Mouse (Mus musculus) liver, embryonic 15.5 days (tissue): ENCODE measurements around the gene Pam16. TPM values are rescaled to one million over a fixed set of nuclear protein-coding genes. Genes with fewer than 3 reads are reported as not detected.
"Not testable (repeated sequence)": the region's sequence is repeated elsewhere in the genome, so short reads cannot be mapped to it uniquely, and the experiment has no call there.

ENCODE experiments used
- ATAC-seq: fragments of 200-750 bp; cut with Nextera tagmentation; 2 replicates; pipeline ENCODE4 v1.8.0; 2017; ENCODE audit warnings: moderate number of reproducible peaks, mild to moderate bottlenecking, moderate library complexity; ENCODE audit not compliant: insufficient read depth
- H3K27ac ChIP-seq: fragments of 300-500 bp; sonication (generic); replicated peaks from 2 replicates; pipeline ENCODE4 v1.5.1; 2015; ENCODE audit warnings: mild to moderate bottlenecking, inconsistent platforms
- H3K27me3 ChIP-seq: fragments of 300-500 bp; sonication (generic); 2 replicates; pipeline ENCODE4 v1.6.1; 2015; ENCODE audit warnings: mild to moderate bottlenecking, inconsistent platforms
- H3K36me3 ChIP-seq: fragments of 300-500 bp; sonication (generic); replicated peaks from 2 replicates; pipeline ENCODE4 v1.6.1; 2015; ENCODE audit warnings: moderate library complexity, mild to moderate bottlenecking, inconsistent platforms
- H3K4me1 ChIP-seq: fragments of 300-500 bp; sonication (generic); replicated peaks from 2 replicates; pipeline ENCODE4 v1.6.1; 2015; ENCODE audit warnings: inconsistent platforms
- H3K4me2 ChIP-seq: fragments of 300-500 bp; sonication (generic); 2 replicates; pipeline ENCODE4 v1.6.1; 2015; ENCODE audit warnings: moderate library complexity, mild to moderate bottlenecking, inconsistent platforms
- H3K4me3 ChIP-seq: fragments of 300-500 bp; sonication (generic); replicated peaks from 2 replicates; pipeline ENCODE4 v1.5.1; 2015; ENCODE audit warnings: mild to moderate bottlenecking, inconsistent platforms
- H3K9ac ChIP-seq: fragments of 300-500 bp; sonication (generic); 2 replicates; pipeline ENCODE4 v1.6.1; 2015; ENCODE audit warnings: moderate library complexity, mild to moderate bottlenecking, inconsistent platforms
- H3K9me3 ChIP-seq: fragments of 300-500 bp; sonication (generic); replicated peaks from 2 replicates; pipeline ENCODE4 v1.6.1; 2016; ENCODE audit warnings: inconsistent platforms
- WGBS: fragments of 180-500 bp; shearing (Covaris S2); methylation state at CpG from one replicate; pipeline ENCODE4 v1.1.7; 2015; ENCODE audit warnings: mixed read lengths; ENCODE audit not compliant: insufficient replicate concordance; 5-methylcytosine and 5-hydroxymethylcytosine counted together
- polyA plus RNA-seq: library from polyadenylated mRNA; unstranded; fragments of >200 nt; fragmentation: Nextera tagmentation; extraction: Ambion mirVana; gene quantifications from 2 replicates; pipeline ENCODE4 v1.2.1, GENCODE M21; 2015

Gene Pam16
- polyA plus RNA-seq, 1 experiment from 2014 or later = 53.2 TPM

- H3K9me3 ChIP-seq = no peaks in the 10 kb centered on the region
- H3K27ac ChIP-seq = peak overlapping the region; percentile 79
- peaks cover 39% of the 10 kb centered on the region for H3K4me1 ChIP-seq
- 73% methylated on average over 5 of the region's 5 CpGs for WGBS
- peaks cover 20% of the 10 kb centered on the region for H3K27me3 ChIP-seq
- H3K4me3 ChIP-seq = no peak overlapping the region
- H3K36me3 ChIP-seq = 0 out of 2 replicates have a peak, but pooled peaks cover 4% of the 10 kb centered on the region
- peak overlapping the region; percentile 88 for H3K4me2 ChIP-seq
- ATAC-seq = no peak
- no peak overlapping the region for H3K9ac ChIP-seq
Measured at GRCm38 (mm10) chr16:4587516-4588210, 37.1 kb downstream of the Pam16 start.

- peak; percentile 99 for ATAC-seq
- Histone ChIP-seq H3K4me2 (peak overlapping the region; percentile 88), H3K27me3 (peaks cover 10% of the 10 kb centered on the region), H3K9me3 (no peaks in the 10 kb centered on the region), H3K36me3 (0 out of 2 replicates have a peak, but pooled peaks cover 4% of the 10 kb centered on the region), H3K27ac (peak overlapping the region; percentile 79), H3K9ac (peak overlapping the region; percentile 63), H3K4me3 (peak overlapping the region; percentile 64), H3K4me1 (peaks cover 39% of the 10 kb centered on the region)
- under 1% methylated on average over 43 of the region's 43 CpGs for WGBS
Measured at GRCm38 (mm10) chr16:4586531-4587123, 38.2 kb downstream of the Pam16 start.

GRCm38 (mm10) chr16:4585642-4586530 is 38.9 kb downstream of the Pam16 start:
- H3K27ac ChIP-seq = peak overlapping the region; percentile 76
- peak overlapping the region; percentile 60 for H3K9ac ChIP-seq
- H3K36me3 ChIP-seq = 0 out of 2 replicates have a peak, but pooled peaks cover 4% of the 10 kb centered on the region
- 0 out of 2 replicates have a peak, but pooled peaks cover 5% of the 10 kb centered on the region for H3K27me3 ChIP-seq
- peaks cover 39% of the 10 kb centered on the region for H3K4me1 ChIP-seq
- peak overlapping the region; percentile 64 for H3K4me3 ChIP-seq
- ATAC-seq = peak; percentile 6; the same call in 1 of the 2 replicates
- 6% methylated on average over 14 of the region's 14 CpGs for WGBS
- no peaks in the 10 kb centered on the region for H3K9me3 ChIP-seq
- H3K4me2 ChIP-seq = peak overlapping the region; percentile 88

- 37% methylated on average over 5 of the region's 5 CpGs for WGBS
- peaks cover 39% of the 10 kb centered on the region for H3K4me1 ChIP-seq
- H3K36me3 ChIP-seq = no peaks in the 10 kb centered on the region
- H3K4me2 ChIP-seq = peak overlapping the region; percentile 5; the same call in 1 of the 2 replicates
- H3K9ac ChIP-seq = no peak overlapping the region
- no peaks in the 10 kb centered on the region for H3K9me3 ChIP-seq
- ATAC-seq = no peak
- 0 out of 2 replicates have a peak, but pooled peaks cover 5% of the 10 kb centered on the region for H3K27me3 ChIP-seq
- H3K4me3 ChIP-seq = no peak overlapping the region
- H3K27ac ChIP-seq = no peak overlapping the region
Measured at GRCm38 (mm10) chr16:4584438-4584837, 40.4 kb downstream of the Pam16 start.

GRCm38 (mm10) chr16:4583807-4584206 is 41.0 kb downstream of the Pam16 start:
- Histone ChIP-seq H3K4me1 (peaks cover 39% of the 10 kb centered on the region), H3K9ac (0 out of 2 replicates have a peak overlapping the region, but pooled peaks have one; percentile 3), H3K9me3 (no peaks in the 10 kb centered on the region), H3K4me3 (no peak overlapping the region), H3K27me3 (0 out of 2 replicates have a peak, but pooled peaks cover 8% of the 10 kb centered on the region), H3K4me2 (peak overlapping the region; percentile 5; the same call in 1 of the 2 replicates), H3K36me3 (no peaks in the 10 kb centered on the region), H3K27ac (no peak overlapping the region)
- WGBS = 12% methylated on average over 3 of the region's 3 CpGs
- ATAC-seq = no peak

GRCm38 (mm10) chr16:4581179-4581578 is 43.6 kb downstream of the Pam16 start:
- not testable (repeated sequence) for H3K4me3 ChIP-seq, H3K36me3 ChIP-seq, H3K27me3 ChIP-seq, H3K4me2 ChIP-seq, ATAC-seq, H3K9me3 ChIP-seq, H3K9ac ChIP-seq, H3K27ac ChIP-seq
- peaks cover 19% of the 10 kb centered on the region for H3K4me1 ChIP-seq
- WGBS = 64% methylated on average over 4 of the region's 4 CpGs

GRCm38 (mm10) chr16:4578630-4579029 is 46.2 kb downstream of the Pam16 start:
- no peak overlapping the region for H3K4me3 ChIP-seq
- H3K4me1 ChIP-seq = peaks cover 3% of the 10 kb centered on the region
- no peak overlapping the region for H3K9ac ChIP-seq
- no peaks in the 10 kb centered on the region for H3K9me3 ChIP-seq
- H3K4me2 ChIP-seq = no peak overlapping the region
- 24% methylated on average over 7 of the region's 7 CpGs for WGBS
- no peaks in the 10 kb centered on the region for H3K36me3 ChIP-seq
- no peak for ATAC-seq
- H3K27ac ChIP-seq = no peak overlapping the region
- 0 out of 2 replicates have a peak, but pooled peaks cover 5% of the 10 kb centered on the region for H3K27me3 ChIP-seq

GRCm38 (mm10) chr16:4576873-4577272 is 47.9 kb downstream of the Pam16 start:
- H3K9ac ChIP-seq = no peak overlapping the region
- no peaks in the 10 kb centered on the region; the same call in 1 of the 2 replicates for H3K4me1 ChIP-seq
- 16% methylated on average over 2 of the region's 2 CpGs for whole genome bisulfite sequencing
- no peak overlapping the region for H3K4me3 ChIP-seq
- no peak for ATAC-seq
- no peaks in the 10 kb centered on the region for H3K9me3 ChIP-seq
- H3K4me2 ChIP-seq = no peak overlapping the region
- 0 out of 2 replicates have a peak, but pooled peaks cover 3% of the 10 kb centered on the region for H3K27me3 ChIP-seq
- no peak overlapping the region for H3K27ac ChIP-seq
- no peaks in the 10 kb centered on the region for H3K36me3 ChIP-seq

GRCm38 (mm10) chr16:4576038-4576437 is 48.8 kb downstream of the Pam16 start:
- Histone ChIP-seq H3K4me3 (no peak overlapping the region), H3K27ac (no peak overlapping the region), H3K4me2 (no peak overlapping the region), H3K36me3 (no peaks in the 10 kb centered on the region), H3K9ac (no peak overlapping the region), H3K27me3 (0 out of 2 replicates have a peak, but pooled peaks cover 3% of the 10 kb centered on the region), H3K9me3 (no peaks in the 10 kb centered on the region), H3K4me1 (no peaks in the 10 kb centered on the region; the same call in 1 of the 2 replicates)
- ATAC-seq = no peak
- 53% methylated on average over 2 of the region's 2 CpGs for WGBS

GRCm38 (mm10) chr16:4570737-4571136 is 54.1 kb downstream of the Pam16 start:
- no peak overlapping the region for H3K4me3 ChIP-seq
- H3K4me2 ChIP-seq = no peak overlapping the region
- no peak overlapping the region for H3K27ac ChIP-seq
- no peak overlapping the region for H3K9ac ChIP-seq
- H3K36me3 ChIP-seq = no peaks in the 10 kb centered on the region
- ATAC-seq = no peak
- H3K9me3 ChIP-seq = no peaks in the 10 kb centered on the region
- H3K27me3 ChIP-seq = peaks cover 2% of the 10 kb centered on the region; the same call in 1 of the 2 replicates
- WGBS = 60% methylated on average over 4 of the region's 4 CpGs
- no peaks in the 10 kb centered on the region for H3K4me1 ChIP-seq
